8 mouse cellular contexts compared by ENCODE assay signal in genomic region chr16:72356515-72357357, GRCm38 (mm10).
DNase-seq lines count a peak whose midpoint lies in the region.

No protein-coding gene starts in this region.

- peak; percentile 7 for DNase-seq in cerebellum, adult 9-10 months
- no peak for DNase-seq in cerebellum, adult 11-12 months
- peak; percentile 34 for DNase-seq in kidney, postnatal 10 days
- no peak for DNase-seq in kidney, adult 18-20 months
- DNase-seq in 3T3-L1 (ENCODE audit: low read depth, low spot score): peak; percentile 68
- peak; percentile 67 for DNase-seq in embryo, embryonic 10 days (ENCODE audit: low spot score)
- DNase-seq in spleen, postnatal 36 days (ENCODE audit: low spot score in 2 of 2): no peak
- no peak for DNase-seq in cerebellum, adult 9-11 months

Comparison
In these comparisons a context has a peak if more than half of its experiments do, and no peak if none do; other contexts are left out.
1. DNase-seq: peak in cerebellum, adult 9-10 months (single experiment), kidney, postnatal 10 days (single experiment), 3T3-L1 (single experiment) and embryo, embryonic 10 days (single experiment); none in cerebellum, adult 11-12 months (single experiment), kidney, adult 18-20 months (single experiment), spleen, postnatal 36 days (0 of 2) and cerebellum, adult 9-11 months (single experiment).